Mouse (Mus musculus) T-helper 17 cell (primary cell): Measurements from ENCODE around the gene Gm11042.

ENCODE experiments used
- in situ Hi-C, 2 experiments: fragments of 300-600 bp; cut with MboI, MseI; formaldehyde crosslinking; loops; 1 replicate in 1 of 2; 2 replicates in 1 of 2; pipeline ENCODE4 v1.15.1; 2025; ENCODE audit warnings: high pct_unique_total_duplicates in 2 of 2

The Gm11042 gene

DNA sequence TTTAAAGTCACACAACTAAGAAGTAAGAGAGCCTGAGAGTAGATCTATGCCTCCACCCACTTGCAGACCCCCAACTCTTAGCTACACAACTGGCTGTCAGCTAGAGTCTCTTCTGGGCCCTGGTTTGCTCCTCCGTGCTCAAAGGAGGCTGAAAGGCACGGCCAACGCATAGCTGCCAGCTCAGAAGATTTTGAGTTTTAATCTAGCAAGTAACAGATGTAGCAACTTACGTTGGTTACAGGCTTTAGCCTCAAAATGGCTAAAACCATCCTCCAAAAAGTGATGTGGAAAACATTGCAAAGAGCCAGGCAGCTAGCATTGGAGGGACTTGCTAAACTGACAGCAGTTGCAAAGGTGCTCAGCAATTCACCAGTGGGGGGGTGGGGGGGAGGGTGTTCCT, 25.2 kb downstream of the Gm11042 start:
- in situ Hi-C loops, result loop anchor here (5.0 to 25.0 kb wide), 5 partner anchors 274 to 1871 kb away; partner anchors contain the start of gene Tmem30b (in 2 of the 2)

DNA sequence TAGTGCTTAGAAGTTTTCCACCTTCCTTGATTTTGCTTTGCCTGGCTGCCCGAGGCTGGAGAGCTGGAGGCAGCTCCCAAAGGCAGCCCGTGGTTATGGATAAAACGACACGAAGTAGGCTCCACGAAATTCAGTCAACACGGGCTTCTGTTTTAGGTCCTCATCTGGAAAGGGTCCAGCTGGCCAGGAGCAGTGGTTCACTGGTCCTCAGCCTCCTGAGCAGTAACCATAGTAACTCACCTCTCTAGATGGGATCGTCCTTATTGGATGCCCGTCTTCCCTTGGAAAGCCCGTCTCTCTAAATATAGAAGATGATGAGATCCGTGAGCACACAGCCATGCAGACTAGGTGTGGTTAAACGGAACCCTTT, 31.5 kb downstream of the Gm11042 start:
- in situ Hi-C loops, result loop anchor here (5.0 to 25.0 kb wide), 6 partner anchors 140 to 1878 kb away; partner anchors contain the start of gene Tmem30b (in 2 of the 2)

DNA sequence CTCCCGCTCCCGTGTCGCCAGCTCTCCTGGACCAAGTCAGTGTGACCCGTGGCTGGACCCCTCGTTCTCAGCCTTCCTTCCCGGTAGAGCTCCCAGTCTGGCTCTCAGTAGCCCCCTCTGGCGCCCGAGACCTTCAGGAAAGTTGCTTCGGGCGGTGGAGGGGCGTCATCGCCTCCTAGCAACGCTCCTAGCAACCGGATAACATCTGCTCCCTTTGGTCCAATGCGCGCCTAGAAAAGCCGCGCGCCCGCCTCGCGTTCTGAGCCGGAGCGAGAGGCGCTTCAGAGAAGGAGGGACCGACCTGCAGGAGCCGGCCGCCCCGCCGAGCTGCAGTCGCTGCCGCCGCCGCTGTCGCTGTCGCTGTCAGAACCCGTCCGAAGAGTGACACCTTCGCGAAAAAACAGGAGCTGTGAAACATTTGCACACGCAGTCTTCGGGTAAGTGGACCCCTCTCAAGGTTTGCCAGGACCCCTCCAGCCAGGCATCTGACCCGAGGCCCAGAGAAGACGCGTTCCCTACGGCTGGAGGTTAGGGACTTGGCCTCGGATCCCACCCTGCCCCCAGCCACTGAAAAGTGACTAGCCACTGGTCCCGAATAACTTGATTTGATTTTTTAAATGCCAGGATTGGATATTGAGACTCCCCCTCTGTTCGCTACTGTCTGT, 32.0 kb downstream of the Gm11042 start:
- in situ Hi-C loops, result loop anchor here (10.0 to 25.0 kb wide), 5 partner anchors 139 to 1878 kb away; partner anchors contain the start of gene Tmem30b (in 2 of the 2)

DNA sequence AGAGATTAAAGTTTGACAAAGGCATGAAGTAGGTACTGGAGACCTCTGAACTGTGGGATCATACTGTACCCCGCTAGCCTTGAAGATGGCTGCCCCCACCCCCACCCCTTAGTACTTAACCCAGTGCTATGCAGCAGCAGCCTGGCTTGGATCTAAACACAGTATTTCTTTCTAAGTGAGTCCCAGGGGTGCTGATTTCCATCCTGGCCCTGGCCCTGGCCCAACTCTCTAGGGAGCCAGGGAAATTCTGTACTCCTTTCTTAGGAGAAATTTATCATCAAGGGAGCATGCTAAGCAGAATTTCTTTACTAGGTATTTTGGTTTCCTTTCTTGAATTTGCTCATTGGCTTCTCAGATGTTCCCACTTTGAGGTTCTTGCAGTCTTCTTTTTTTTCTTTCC, 33.3 kb downstream of the Gm11042 start:
- in situ Hi-C loops, result loop anchor here (10.0 to 25.0 kb wide), 5 partner anchors 138 to 1879 kb away; partner anchors contain the start of gene Tmem30b (in 2 of the 2)

DNA sequence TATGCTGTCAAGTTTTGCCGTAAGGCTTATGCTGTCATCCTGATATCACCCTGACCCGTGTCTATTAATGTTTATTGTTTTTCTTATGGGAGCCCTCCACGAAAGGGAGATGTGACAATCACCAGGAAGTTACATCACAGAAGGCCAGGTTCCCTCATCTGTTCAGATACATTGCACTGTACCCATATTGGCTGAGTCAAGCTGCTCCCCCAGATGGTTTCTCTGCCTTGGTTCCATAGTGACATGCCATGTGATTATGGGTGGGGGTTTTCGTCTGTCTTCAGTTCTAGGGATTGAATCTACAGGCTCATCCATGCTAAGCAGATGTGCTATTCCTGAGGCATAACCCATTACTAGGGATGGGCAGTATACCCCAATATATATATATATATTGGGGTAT, 34.8 kb downstream of the Gm11042 start:
- in situ Hi-C loops, result loop anchor here (10.0 to 25.0 kb wide), 5 partner anchors 137 to 1881 kb away; partner anchors contain the start of gene Tmem30b (in 2 of the 2)

DNA sequence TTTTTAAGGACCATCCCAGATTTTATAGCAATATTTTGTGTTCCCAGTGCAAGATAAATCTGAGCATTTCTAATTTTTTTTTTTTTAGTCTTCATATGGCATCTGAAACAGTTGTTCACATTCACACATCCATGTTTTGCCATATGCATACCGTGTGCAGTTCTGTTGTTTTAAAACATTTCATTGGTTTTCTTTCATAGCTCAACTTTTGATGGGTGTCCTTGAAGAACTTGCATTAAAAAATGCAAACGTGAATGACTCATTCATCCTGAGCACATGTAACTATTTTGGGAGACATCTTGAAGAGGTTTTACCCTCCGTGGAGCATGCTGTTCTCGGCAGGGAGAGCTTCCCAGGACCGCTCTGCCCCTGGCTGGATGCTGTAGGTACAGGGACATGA, 38.9 kb downstream of the Gm11042 start:
- in situ Hi-C loops, result loop anchor here (25.0 kb wide), 4 partner anchors 465 to 1885 kb away; partner anchors contain the start of gene Tmem30b (in 2 of the 2)

DNA sequence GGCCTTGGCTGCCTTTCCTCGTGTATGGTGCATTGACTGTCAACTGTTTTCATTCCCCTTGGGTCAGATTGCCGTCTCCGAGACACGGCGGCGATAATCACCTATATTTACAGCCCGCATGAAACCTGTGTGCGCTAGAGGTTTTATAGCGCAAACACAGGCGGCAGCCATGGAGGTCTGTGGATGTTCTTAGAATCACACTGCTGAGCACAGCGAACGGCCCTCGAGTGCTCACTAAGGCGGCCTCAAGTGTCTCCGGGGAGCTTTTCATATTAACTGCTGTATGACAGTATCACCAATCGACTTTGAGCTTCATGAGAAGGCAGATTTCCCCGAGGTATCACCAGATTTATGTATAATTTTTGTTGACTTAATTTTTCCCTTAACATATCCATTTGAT, 43.6 kb downstream of the Gm11042 start:
- in situ Hi-C loops, result no loop called here

DNA sequence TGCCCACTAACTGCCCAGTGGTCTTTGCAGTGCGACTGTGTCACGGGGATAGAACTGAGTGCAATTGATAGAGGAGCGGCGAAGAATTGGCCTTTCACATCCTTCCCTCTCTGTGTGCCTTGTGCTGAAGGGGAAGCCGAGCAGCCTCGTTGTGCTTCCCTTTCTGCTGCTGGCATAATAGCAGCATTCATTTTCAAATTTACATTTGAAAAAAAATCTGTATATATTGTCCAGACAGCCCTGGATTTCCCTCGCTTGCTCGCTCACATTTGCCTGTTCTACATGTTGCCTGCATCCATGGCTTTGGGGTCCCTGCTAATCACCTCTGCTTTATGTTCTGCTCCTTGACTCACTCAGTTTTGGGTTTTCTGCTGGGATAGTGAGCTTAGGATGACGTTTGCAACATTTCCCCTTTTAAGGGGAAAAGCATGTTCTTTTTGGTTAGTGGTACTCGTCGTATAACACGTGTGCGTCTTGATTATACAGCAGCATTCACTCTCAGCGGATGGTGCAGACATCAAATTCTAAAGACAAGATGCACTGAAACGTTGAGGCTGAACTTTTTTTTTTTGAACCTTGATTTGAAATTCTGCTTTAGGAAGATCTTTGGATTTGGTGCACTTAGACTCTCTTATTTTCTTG, 47.4 kb downstream of the Gm11042 start:
- in situ Hi-C loops, result no loop called here

DNA sequence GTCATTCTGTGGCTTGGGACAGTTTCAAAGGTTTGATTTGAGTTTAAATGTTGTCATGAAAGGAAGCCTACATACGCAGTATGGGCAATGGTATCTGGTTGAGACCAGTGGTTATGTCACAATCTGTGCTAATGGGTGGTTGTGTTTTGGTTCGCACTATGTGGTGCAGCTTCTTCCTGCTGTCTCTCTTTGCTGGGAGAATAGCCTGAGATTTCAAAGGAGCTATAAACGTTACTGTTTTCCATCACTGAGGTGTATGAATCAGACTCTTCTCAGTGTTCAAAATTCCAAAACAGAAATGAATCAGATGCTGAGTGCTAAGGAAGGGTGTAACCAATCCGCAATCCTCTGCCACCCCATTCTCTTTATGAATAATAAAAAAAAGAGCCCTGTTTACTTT, 49.1 kb downstream of the Gm11042 start:
- in situ Hi-C loops, result no loop called here
